Mouse (Mus musculus) liver, adult (tissue): ENCODE measurements around the gene Brwd3.

Experiments used
- GATA4 ChIP-seq: IDR thresholded peaks from 2 replicates; pipeline ENCODE4 v1.6.1; 2014; ENCODE audit warnings: mild to moderate bottlenecking, low read length; ENCODE audit not compliant: insufficient replicate concordance

Gene Brwd3

GRCm38 (mm10) chrX:108834090-108834774, at the start of gene Brwd3:
Gene Brwd3, minus strand, starts transcription at chrX:108834372.
- no peak for TF ChIP-seq GATA4

- TF ChIP-seq GATA4, result no peak
Observed at GRCm38 (mm10) chrX:108862632-108863031, 28.5 kb upstream of the Brwd3 start.

GRCm38 (mm10) chrX:108842705-108843104, 8.5 kb upstream of the Brwd3 start:
- no peak for TF ChIP-seq GATA4

- TF ChIP-seq GATA4, result no peak
Observed at GRCm38 (mm10) chrX:108836416-108836815, 2.2 kb upstream of the Brwd3 start.

GRCm38 (mm10) chrX:108835233-108835632, 1.1 kb upstream of the Brwd3 start:
- TF ChIP-seq GATA4, result no peak

- TF ChIP-seq GATA4, result no peak
Observed at GRCm38 (mm10) chrX:108833381-108834020, 671 bp downstream of the Brwd3 start.

- peak; percentile 48; the same call in 1 of the 2 replicates for TF ChIP-seq GATA4
Observed at GRCm38 (mm10) chrX:108832674-108833189, 1.4 kb downstream of the Brwd3 start.

- no peak for TF ChIP-seq GATA4
Observed at GRCm38 (mm10) chrX:108831231-108831630, 2.9 kb downstream of the Brwd3 start.

GRCm38 (mm10) chrX:108828111-108828510, 6.1 kb downstream of the Brwd3 start:
- no peak for TF ChIP-seq GATA4

GRCm38 (mm10) chrX:108797268-108797667, 36.9 kb downstream of the Brwd3 start:
- no peak for TF ChIP-seq GATA4

GRCm38 (mm10) chrX:108783724-108784123, 50.4 kb downstream of the Brwd3 start:
- no peak for TF ChIP-seq GATA4

- TF ChIP-seq GATA4, result peak; percentile 27; the same call in 1 of the 2 replicates
Observed at GRCm38 (mm10) chrX:108731755-108732154, 102.4 kb downstream of the Brwd3 start.

GRCm38 (mm10) chrX:108729564-108729963, 104.6 kb downstream of the Brwd3 start:
- TF ChIP-seq GATA4, result no peak

GRCm38 (mm10) chrX:108729068-108729467, 105.1 kb downstream of the Brwd3 start:
- TF ChIP-seq GATA4, result no peak

GRCm38 (mm10) chrX:108728334-108728733, 105.8 kb downstream of the Brwd3 start:
- no peak for TF ChIP-seq GATA4

- no peak for TF ChIP-seq GATA4
Observed at GRCm38 (mm10) chrX:108724241-108724640, 109.9 kb downstream of the Brwd3 start.
